Mouse (Mus musculus): ENCODE measurements around the gene Rin2. TPM values are rescaled to one million over a fixed set of nuclear protein-coding genes. Genes with fewer than 3 reads are reported as not detected.

Gene Rin2
- total and polyA plus RNA-seq, 2 experiments from 2014 or later: 13.1 to 16.8 TPM

DNA sequence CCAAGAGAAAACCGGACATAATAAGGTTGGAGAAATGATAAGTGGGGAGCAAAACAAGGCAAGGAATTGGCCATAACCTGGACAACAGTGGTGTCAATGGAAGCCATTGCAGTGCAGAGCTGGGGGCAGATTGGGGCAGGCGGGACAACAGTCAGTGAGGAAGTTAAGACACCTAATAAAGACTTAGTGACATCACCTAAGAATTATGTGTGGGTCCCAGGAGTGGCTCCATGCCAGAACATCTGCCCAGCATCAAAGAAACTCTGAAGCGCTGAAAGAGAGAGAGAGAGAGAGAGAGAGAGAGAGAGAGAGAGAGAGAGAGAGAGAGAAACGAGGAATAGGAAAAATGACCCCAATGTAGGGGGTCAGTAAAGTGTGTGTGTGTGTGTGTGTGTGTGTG is 6.9 kb upstream of the Rin2 start:
- ATAC-seq (ENCODE audit: insufficient read depth, low read depth): peak; percentile 41; the same call in 1 of the 2 replicates

GRCm38 (mm10) chr2:145670131-145670530 is 4.9 kb upstream of the Rin2 start:
- 0 out of 2 replicates have a peak, but pooled peaks have one; percentile 24 for ATAC-seq (ENCODE audit: insufficient read depth, low read depth)
- Histone ChIP-seq H3K9me3 (replicated peaks; ENCODE audit: control insufficient read depth, low read length) (no peaks in the 10 kb centered on the region), H3K4me3 (ENCODE audit: low read depth, low read length) (no peak overlapping the region), H3K36me3 (replicated peaks; ENCODE audit: control insufficient read depth, insufficient read depth, low read length) (no peaks in the 10 kb centered on the region), H3K4me1 (ENCODE audit: control insufficient read depth, insufficient read depth) (0 out of 2 replicates have a peak, but pooled peaks cover 8% of the 10 kb centered on the region), H3K27me3 (ENCODE audit: control insufficient read depth, insufficient read depth, low read length) (no peaks in the 10 kb centered on the region), H3K4me2 (ENCODE audit: low read depth, low read length) (no peak overlapping the region), H3K27ac (ENCODE audit: low read depth) (no peak overlapping the region), H3K9ac (replicated peaks; ENCODE audit: low read depth, low read length) (no peak overlapping the region)
- DNase-seq (ENCODE audit: low spot score): peak; percentile 53
- WGBS: 31% methylated on average over 4 of the region's 4 CpGs
- TF ChIP-seq EP300 (IDR thresholded peaks at IDR 0.05; ENCODE audit: low read depth) (no peak), CTCF (IDR thresholded peaks at IDR 0.05; ENCODE audit: low read depth) (no peak)

More for the DNA sequence above, 6.9 kb upstream of the Rin2 start:
- Histone ChIP-seq H3K4me1 (ENCODE audit: control insufficient read depth, insufficient read depth) (0 out of 2 replicates have a peak, but pooled peaks cover 8% of the 10 kb centered on the region), H3K9ac (replicated peaks; ENCODE audit: low read depth, low read length) (no peak overlapping the region), H3K4me2 (ENCODE audit: low read depth, low read length) (no peak overlapping the region), H3K4me3 (ENCODE audit: low read depth, low read length) (no peak overlapping the region), H3K27me3 (ENCODE audit: control insufficient read depth, insufficient read depth, low read length) (no peaks in the 10 kb centered on the region), H3K36me3 (replicated peaks; ENCODE audit: control insufficient read depth, insufficient read depth, low read length) (no peaks in the 10 kb centered on the region), H3K27ac (ENCODE audit: low read depth) (no peak overlapping the region), H3K9me3 (replicated peaks; ENCODE audit: control insufficient read depth, low read length) (no peaks in the 10 kb centered on the region)
- no peak for TF ChIP-seq EP300 (IDR thresholded peaks at IDR 0.05; ENCODE audit: low read depth)
- 29% methylated on average over 4 of the region's 4 CpGs for WGBS
- no peak for DNase-seq (ENCODE audit: low spot score)

GRCm38 (mm10) chr2:145674496-145675141 is 396 bp upstream of the Rin2 start:
- Histone ChIP-seq H3K36me3 (replicated peaks; ENCODE audit: control insufficient read depth, insufficient read depth, low read length) (no peaks in the 10 kb centered on the region), H3K4me3 (ENCODE audit: low read depth, low read length) (peak overlapping the region; percentile 76), H3K4me2 (ENCODE audit: low read depth, low read length) (peak overlapping the region; percentile 77), H3K9me3 (replicated peaks; ENCODE audit: control insufficient read depth, low read length) (peaks cover 4% of the 10 kb centered on the region; the same call in 1 of the 2 replicates), H3K27ac (ENCODE audit: low read depth) (peak overlapping the region; percentile 59), H3K9ac (replicated peaks; ENCODE audit: low read depth, low read length) (peak overlapping the region; percentile 68), H3K4me1 (ENCODE audit: control insufficient read depth, insufficient read depth) (0 out of 2 replicates have a peak, but pooled peaks cover 12% of the 10 kb centered on the region), H3K27me3 (ENCODE audit: control insufficient read depth, insufficient read depth, low read length) (no peaks in the 10 kb centered on the region)
- DNase-seq (ENCODE audit: low spot score) (peak; percentile 12), ATAC-seq (ENCODE audit: insufficient read depth, low read depth) (peak; percentile 22; the same call in 1 of the 2 replicates)
- no peak for TF ChIP-seq CTCF (IDR thresholded peaks at IDR 0.05; ENCODE audit: low read depth)
- TF ChIP-seq EP300 (IDR thresholded peaks at IDR 0.05; ENCODE audit: low read depth): no peak
- 5% methylated on average over 23 of the region's 23 CpGs for WGBS

DNA sequence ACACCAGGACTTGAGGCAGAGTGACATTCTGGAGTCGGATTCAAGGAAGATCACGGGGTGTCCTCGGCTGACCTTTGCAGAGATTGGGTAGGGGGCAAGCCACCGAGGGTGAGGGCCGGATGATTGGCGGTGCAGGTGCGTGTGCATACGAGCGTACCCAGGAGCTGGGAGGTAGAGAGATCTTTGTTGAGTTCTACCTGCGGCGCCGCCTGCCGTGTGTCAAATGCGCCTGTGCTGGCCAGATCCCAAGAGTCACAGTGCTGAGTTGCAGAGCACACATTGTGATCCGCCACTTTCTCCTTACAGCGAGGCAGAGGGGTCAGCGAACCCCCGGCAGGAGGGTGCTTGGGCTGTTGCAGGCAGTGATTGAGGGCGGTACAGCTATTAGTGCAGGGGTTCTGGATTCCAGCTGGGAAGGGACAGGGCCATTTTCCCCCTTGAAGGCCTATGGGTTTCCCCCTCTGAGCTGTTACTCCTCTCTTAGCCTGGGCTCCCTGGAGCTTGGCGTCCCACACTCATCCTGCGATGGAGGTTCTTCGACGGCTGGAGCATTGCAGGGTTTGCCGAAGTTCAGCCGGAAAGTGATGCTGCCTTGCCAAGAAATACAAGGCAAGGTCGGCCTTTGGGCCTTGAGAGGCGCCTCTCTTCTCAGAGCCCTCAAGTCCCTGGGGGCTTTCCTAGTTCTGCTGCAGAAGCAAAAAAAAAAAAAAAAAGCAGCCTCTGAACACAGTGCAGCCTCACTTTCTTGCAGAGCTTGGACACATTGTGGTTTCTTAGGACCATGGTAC is 935 bp downstream of the Rin2 start:
- H3K27ac ChIP-seq (ENCODE audit: low read depth): peak overlapping the region; percentile 59
- ATAC-seq (ENCODE audit: insufficient read depth, low read depth) (peak; percentile 54), DNase-seq (ENCODE audit: low spot score) (peak; percentile 49)
- no peak for TF ChIP-seq CTCF (IDR thresholded peaks at IDR 0.05; ENCODE audit: low read depth)
- TF ChIP-seq EP300 (IDR thresholded peaks at IDR 0.05; ENCODE audit: low read depth): no peak
- peaks cover 4% of the 10 kb centered on the region; the same call in 1 of the 2 replicates for H3K9me3 ChIP-seq (replicated peaks; ENCODE audit: control insufficient read depth, low read length)
- H3K4me3 ChIP-seq (ENCODE audit: low read depth, low read length): peak overlapping the region; percentile 76
- no peaks in the 10 kb centered on the region for H3K36me3 ChIP-seq (replicated peaks; ENCODE audit: control insufficient read depth, insufficient read depth, low read length)
- H3K4me2 ChIP-seq (ENCODE audit: low read depth, low read length): peak overlapping the region; percentile 77
- no peaks in the 10 kb centered on the region for H3K27me3 ChIP-seq (ENCODE audit: control insufficient read depth, insufficient read depth, low read length)
- 9% methylated on average over 27 of the region's 27 CpGs for WGBS
- 0 out of 2 replicates have a peak, but pooled peaks cover 6% of the 10 kb centered on the region for H3K4me1 ChIP-seq (ENCODE audit: control insufficient read depth, insufficient read depth)
- H3K9ac ChIP-seq (replicated peaks; ENCODE audit: low read depth, low read length): peak overlapping the region; percentile 68

DNA sequence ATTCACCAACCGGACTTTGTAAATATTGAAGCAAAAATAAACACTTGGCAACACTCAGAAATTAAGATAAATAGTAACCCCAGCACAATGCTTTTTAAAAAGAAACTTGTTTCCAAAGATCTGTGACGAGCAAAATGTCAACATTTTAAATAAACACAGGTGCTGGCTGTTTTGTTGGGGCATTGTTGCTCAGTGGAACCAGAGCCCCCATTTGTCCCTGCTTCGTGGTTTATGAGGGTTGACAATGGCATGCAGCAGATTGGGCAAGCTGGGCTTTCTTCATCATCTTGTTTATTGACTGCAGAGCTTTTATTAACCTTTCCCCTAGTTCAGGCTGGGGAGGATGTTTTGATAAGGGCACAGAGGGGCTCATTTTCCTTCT is 1.5 kb downstream of the Rin2 start:
- H3K4me2 ChIP-seq (ENCODE audit: low read depth, low read length): peak overlapping the region; percentile 77; the same call in 1 of the 2 replicates
- H3K36me3 ChIP-seq (replicated peaks; ENCODE audit: control insufficient read depth, insufficient read depth, low read length): no peaks in the 10 kb centered on the region
- no peak for DNase-seq (ENCODE audit: low spot score)
- no peak for ATAC-seq (ENCODE audit: insufficient read depth, low read depth)
- H3K9ac ChIP-seq (replicated peaks; ENCODE audit: low read depth, low read length): no peak overlapping the region
- no peak for TF ChIP-seq EP300 (IDR thresholded peaks at IDR 0.05; ENCODE audit: low read depth)
- no peak for TF ChIP-seq CTCF (IDR thresholded peaks at IDR 0.05; ENCODE audit: low read depth)
- H3K27ac ChIP-seq (ENCODE audit: low read depth): no peak overlapping the region
- 0 out of 2 replicates have a peak overlapping the region, but pooled peaks have one; percentile 76 for H3K4me3 ChIP-seq (ENCODE audit: low read depth, low read length)
- no peaks in the 10 kb centered on the region for H3K27me3 ChIP-seq (ENCODE audit: control insufficient read depth, insufficient read depth, low read length)
- H3K4me1 ChIP-seq (ENCODE audit: control insufficient read depth, insufficient read depth): 0 out of 2 replicates have a peak, but pooled peaks cover 6% of the 10 kb centered on the region
- H3K9me3 ChIP-seq (replicated peaks; ENCODE audit: control insufficient read depth, low read length): peaks cover 4% of the 10 kb centered on the region; the same call in 1 of the 2 replicates
- WGBS: 68% methylated on average over 3 of the region's 3 CpGs
